Mouse (Mus musculus) neural tube, embryonic 14.5 days (tissue): Measurements from ENCODE around the gene Mageb5. TPM values are rescaled to one million over a fixed set of nuclear protein-coding genes. Genes with fewer than 3 reads are reported as not detected.
"Not testable (repeated sequence)": the region's sequence is repeated elsewhere in the genome, so short reads cannot be mapped to it uniquely, and the experiment has no call there.

ENCODE experiments used
- ATAC-seq: fragments of 200-750 bp; cut with Nextera tagmentation; 2 replicates; pipeline ENCODE4 v1.8.0; 2017; ENCODE audit warnings: low read depth, mild to moderate bottlenecking, moderate TSS enrichment, moderate library complexity
- H3K27ac ChIP-seq: fragments of 300-500 bp; sonication (generic); 2 replicates; pipeline ENCODE4 v1.5.1; 2014; ENCODE audit warnings: low read depth, mild to moderate bottlenecking, control low read depth, low read length, moderate library complexity, mixed read lengths
- H3K27me3 ChIP-seq: fragments of 300-500 bp; sonication (generic); 2 replicates; pipeline ENCODE4 v1.6.1; 2014; ENCODE audit warnings: low read length; ENCODE audit not compliant: control insufficient read depth, insufficient read depth
- H3K36me3 ChIP-seq: fragments of 300-500 bp; sonication (generic); 2 replicates; pipeline ENCODE4 v1.6.1; 2014; ENCODE audit warnings: low read length, mixed read lengths; ENCODE audit not compliant: control insufficient read depth, insufficient read depth
- H3K4me1 ChIP-seq: fragments of 300-500 bp; sonication (generic); 2 replicates; pipeline ENCODE4 v1.6.1; 2014; ENCODE audit warnings: low read length; ENCODE audit not compliant: control insufficient read depth, insufficient read depth
- H3K4me2 ChIP-seq: fragments of 300-500 bp; sonication (generic); 2 replicates; pipeline ENCODE4 v1.6.1; 2014; ENCODE audit warnings: mild to moderate bottlenecking, low read depth, low read length, control low read depth
- H3K4me3 ChIP-seq: fragments of 300-500 bp; sonication (generic); 2 replicates; pipeline ENCODE4 v1.5.1; 2014; ENCODE audit warnings: low read depth, low read length, control low read depth, mixed read lengths
- H3K9ac ChIP-seq: fragments of 300-500 bp; sonication (generic); replicated peaks from 2 replicates; pipeline ENCODE4 v1.6.1; 2014; ENCODE audit warnings: low read depth, mild to moderate bottlenecking, control low read depth, low read length, mixed read lengths
- H3K9me3 ChIP-seq: fragments of 300-500 bp; sonication (generic); 2 replicates; pipeline ENCODE4 v1.6.1; 2016; ENCODE audit warnings: low read length; ENCODE audit not compliant: control insufficient read depth
- WGBS: fragments of 180-500 bp; shearing (Covaris S2); extraction: QIAGEN DNeasy Blood & Tissue Kit; methylation state at CpG from one replicate; pipeline ENCODE4 v1.1.7; 2014; 5-methylcytosine and 5-hydroxymethylcytosine counted together
- polyA plus RNA-seq: library from polyadenylated mRNA; unstranded; fragments of >200 nt; fragmentation: Nextera tagmentation; extraction: Ambion mirVana; gene quantifications from 2 replicates; pipeline ENCODE4 v1.2.1, GENCODE M21; 2014

Mageb5 gene
- polyA plus RNA-seq = not detected in 2 replicates

DNA sequence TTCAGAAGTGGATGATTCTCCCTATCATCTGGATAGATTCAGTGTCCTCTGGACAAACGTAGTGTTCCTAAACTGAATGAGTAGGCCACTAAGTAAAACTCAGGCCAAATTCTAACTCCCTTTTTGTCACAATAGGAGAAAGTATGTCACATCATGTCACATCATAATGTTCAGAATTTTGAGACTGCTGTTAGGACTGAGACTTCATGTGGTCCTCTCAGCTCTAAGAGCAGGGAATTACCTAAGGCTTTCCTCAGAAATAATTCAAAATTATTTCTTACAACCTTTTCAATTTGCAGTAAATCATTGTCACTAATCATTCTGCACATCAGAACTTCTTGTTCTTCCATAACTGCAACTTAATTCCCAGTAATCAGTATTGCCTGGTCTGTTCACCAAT, at the start of gene Mageb5:
Gene Mageb5 (minus strand): TSS at position 101 of the 400 bp plus-strand sequence.
- H3K4me1 ChIP-seq, H3K4me2 ChIP-seq, H3K27me3 ChIP-seq, H3K27ac ChIP-seq, ATAC-seq, H3K36me3 ChIP-seq, H3K9ac ChIP-seq, H3K4me3 ChIP-seq, H3K9me3 ChIP-seq: not testable (repeated sequence)
- WGBS = 84% methylated on average over 1 of the region's 1 CpGs

DNA sequence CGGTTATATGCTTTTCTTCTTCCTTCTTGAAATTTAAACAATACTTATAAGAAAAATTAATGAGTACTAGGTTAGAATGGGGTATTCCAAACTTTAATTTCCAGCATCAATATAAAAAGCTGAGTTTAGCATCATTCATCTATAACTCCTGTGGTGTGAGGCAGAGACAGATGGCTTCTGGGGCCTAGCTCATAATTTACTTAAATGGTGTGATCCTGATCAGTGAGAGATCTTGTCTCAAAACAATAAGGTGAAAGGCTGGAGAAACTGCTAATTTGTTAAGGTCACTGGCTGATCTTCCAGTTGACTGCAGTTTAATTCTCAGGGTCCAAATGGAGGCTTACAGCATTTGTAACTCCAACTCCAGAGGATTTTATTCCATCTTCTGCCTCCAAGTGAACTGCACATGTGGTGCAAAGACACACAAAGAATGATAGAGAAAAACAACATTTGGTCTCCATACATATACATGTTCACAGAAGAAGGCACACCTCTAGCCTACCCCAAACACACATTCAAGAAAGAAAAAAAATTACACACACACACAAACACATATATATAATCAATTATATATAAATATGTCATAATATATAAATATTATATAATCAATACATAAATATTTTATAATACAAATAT, 23.1 kb downstream of the Mageb5 start:
- H3K36me3 ChIP-seq, ATAC-seq, H3K4me3 ChIP-seq, H3K4me1 ChIP-seq, H3K27me3 ChIP-seq, H3K27ac ChIP-seq, H3K9me3 ChIP-seq, H3K4me2 ChIP-seq, H3K9ac ChIP-seq: not testable (repeated sequence)
- no CpG with 5 or more reads among the region's 1 CpGs for WGBS

Other genes with a start within 250 kb of the Mageb5 start
- not detected in 2 replicates for gene 1700084M14Rik, start 207.1 kb downstream of the Mageb5 start, polyA plus RNA-seq
- gene Gm14781, start 150.8 kb downstream of the Mageb5 start, polyA plus RNA-seq = not detected in 2 replicates
- not detected in 2 replicates for gene Mageb1, start 233.3 kb upstream of the Mageb5 start, polyA plus RNA-seq